Mouse (Mus musculus) CD4-positive, CD25-positive, alpha-beta regulatory T cell, adult 4 months (primary cell): ENCODE results near the gene Cyp4v3. TPM values are rescaled to one million over a fixed set of nuclear protein-coding genes. Genes with fewer than 3 reads are reported as not detected.
"Not testable (repeated sequence)": the region's sequence is repeated elsewhere in the genome, so short reads cannot be mapped to it uniquely, and the experiment has no call there.

ENCODE experiments used
- ATAC-seq: one replicate; pipeline ENCODE4 v1.8.0; 2017
- polyA plus RNA-seq, 2 experiments: library from polyadenylated mRNA; unstranded; fragments of 100-300 nt; shearing (Covaris generic); gene quantifications; one replicate each; pipeline ENCODE4 v1.2.1; 2017

Cyp4v3 gene
- 10 to 100 TPM; 15.4 to 17.4 TPM for polyA plus RNA-seq

DNA sequence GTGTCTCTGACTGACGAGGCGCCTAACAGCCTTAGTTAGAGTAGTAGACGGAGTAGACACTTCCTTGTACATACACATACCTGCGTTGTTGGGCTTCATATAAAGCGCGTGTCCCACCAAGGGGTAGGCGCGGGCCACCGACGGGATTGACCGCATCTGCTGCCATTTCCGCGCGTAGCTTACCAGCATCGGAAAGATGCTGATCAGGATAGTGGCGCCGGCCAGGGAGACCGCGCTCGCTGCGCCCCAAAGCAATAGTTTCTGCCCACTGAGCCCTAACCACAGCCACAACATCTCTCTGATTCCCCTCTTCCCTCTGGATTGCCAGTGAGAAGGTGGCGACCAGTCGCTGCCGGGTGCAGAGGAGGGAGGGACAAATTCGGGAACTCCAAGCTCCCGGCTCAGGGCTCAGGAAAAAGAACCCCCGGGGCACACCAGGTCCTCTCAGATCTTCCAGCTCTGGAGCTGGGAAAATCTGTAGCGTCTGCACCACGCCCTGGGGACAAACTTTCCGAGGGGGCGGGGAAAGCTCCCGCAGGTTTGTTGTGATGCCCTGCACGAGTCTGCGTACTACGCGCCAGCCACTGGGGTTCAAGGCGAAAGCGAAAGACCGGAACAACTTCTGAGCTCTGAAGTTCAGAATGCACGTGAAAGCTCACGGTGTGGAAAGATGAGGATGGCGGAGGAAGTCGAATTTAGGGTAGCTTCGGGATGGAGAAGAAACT lies at the start of gene Cyp4v3:
TSS of gene Cyp4v3 (minus strand) at position 532 of the 725 bp plus-strand sequence.
- peak; percentile 96 for ATAC-seq

DNA sequence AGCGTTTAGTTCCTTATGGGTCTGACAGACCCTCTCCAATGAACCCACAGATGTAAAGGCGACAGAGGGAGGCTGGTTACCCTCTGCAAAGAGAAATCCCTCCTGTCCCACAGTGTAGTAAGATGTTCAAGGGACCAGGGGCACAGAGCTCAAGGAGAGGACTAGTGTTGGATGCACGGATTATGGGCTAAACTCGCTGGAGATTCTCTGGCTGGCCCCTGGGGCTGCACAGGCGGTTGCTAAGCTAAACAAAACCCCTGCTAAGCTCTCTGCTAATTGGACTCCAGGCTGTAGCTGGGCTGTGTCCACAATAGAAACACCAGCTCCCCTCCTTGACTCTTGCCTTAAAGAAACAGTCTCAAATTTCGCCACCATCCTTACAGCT lies 48.9 kb upstream of the Cyp4v3 start, which contains the start of gene Fam149a:
TSS of gene Fam149a (minus strand) at position 329 of the 385 bp plus-strand sequence.
- ATAC-seq, result no peak

DNA sequence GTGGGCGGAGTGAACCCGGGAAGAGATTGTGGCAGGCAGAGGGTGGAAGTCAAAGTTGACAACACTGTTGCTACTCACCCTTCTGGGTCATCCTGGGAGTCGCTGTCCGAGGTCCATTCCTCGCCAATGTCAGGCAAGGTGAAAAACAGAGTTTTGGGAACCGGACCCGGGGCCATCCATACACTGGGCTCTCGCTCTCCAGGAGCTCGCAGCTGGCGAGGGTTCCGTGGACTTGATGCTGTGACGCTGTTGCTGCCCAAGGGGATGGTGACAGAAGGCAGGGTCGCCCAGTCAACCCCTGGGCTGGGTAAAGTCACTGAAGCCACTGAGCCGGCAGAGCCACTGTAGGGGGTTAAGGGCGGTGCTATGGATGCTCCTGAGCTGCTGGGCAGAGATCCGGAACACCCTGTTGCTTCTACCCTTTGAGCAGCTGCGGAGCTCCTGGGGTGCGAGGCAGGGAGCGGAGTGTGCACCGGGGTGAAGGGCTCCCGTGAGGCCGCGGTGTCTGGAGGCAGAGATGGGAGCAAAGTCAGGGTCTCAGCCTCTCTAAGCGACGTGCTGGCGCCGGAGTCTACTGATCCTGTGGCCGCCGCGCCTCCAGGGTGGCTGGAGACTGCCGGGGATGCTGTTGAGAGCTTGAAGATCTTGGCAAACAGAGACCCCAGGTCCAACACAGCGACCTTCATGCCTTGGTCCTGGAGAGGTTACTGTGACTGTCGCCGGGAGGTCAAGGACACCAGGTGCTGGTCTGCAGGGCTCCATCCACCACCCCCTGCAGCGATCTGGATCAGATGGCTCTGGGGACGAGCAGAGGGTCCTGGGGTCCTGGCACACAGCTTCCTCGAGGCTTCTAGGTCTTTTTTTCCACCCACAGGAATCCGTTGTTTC lies 48.3 kb upstream of the Cyp4v3 start:
- ATAC-seq, result no peak

DNA sequence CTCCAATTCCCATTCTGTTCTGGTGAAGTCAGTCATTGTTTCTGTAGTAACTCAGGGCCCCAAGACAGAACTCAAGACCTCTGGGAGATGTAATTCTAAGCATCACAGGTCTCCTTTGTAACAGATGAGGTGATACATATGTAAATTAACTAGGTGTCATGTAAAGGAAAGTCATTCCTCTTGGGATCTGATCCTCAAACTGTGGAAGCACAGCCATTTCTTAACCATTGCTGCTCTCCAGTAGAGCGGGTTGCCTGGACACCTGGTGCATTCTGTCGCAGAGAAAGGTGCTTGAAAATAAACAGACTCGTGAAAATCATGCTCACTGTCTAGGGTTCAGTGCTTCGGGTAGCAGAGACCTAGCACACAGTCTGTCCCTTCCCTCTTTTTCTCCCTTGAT lies 47.6 kb upstream of the Cyp4v3 start:
- no peak for ATAC-seq

DNA sequence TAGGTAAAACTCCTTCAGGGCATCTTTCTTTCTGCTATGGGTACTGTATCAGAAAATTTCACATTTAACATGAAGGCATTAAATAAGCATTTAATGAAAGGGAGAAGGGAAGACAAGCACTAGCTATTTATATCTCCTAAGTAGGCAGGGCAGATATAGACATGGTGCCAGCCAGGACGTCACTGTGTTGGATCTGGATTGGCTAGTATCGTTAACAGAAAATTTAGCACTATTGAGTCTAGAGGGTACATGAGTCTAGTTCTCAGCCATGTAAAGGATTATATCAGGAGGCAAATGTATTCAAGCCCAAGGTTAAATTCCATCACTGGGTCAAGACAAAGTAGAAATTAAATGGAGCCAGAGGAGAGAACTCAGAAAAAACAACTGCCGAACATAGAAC lies 41.1 kb upstream of the Cyp4v3 start:
- ATAC-seq, result no peak

DNA sequence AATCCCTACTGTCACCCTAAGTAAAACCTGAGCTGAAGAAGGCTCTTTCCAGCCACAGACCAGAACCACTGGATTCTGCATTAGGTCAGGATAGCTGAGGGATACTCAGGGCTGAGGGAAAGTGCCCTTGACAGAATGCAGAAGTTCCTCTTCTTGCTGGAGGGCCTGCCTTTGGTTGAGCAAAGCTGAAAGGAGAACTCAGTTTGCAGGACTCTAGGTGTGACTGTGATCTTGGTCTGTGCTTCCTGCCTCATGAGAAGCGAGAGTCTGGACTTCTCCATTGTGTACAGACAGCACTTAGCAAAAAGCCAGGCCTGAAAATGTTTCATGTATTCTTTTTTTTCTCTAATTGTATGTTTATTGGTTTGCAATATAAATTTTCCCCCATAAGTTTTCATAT lies 34.1 kb upstream of the Cyp4v3 start:
- ATAC-seq, result no peak

DNA sequence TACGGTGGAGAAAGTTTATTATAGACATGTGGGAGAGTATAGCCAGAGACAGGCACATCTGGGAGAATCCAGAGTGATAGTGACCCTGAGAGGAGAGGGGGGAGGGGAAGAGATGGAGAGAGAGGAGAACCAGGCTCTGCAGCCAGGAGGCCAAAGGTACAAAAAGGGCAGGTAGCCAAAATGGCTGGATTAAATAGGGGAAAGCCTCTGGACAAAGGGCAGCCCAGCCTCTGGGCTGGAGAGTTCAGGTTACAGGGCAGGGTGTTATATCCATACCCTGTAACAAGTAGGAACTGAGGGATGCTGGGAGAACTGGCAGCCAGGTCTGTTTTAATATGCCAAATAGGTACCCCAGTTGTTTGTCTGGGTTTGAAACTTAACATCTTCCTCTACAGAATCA lies 30.2 kb upstream of the Cyp4v3 start:
- no peak for ATAC-seq

DNA sequence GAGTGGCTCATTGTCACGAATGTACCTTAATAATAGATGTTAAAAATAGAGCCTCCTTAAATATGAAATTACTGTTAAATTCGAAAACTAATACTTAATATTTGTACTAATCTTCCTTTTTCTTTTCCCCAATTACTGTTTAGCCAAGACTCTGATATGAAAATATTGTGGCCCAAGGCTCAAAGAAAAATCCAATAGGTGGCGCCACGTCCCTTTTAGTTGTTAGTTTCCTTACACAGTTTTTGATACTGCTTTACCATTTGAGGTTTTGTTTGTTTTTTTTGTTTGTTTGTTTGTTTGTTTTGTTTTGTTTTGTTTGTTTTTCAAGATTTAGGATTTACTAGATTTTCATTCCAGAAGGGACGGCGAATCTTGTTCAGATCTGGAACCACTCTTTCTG lies 29.3 kb upstream of the Cyp4v3 start:
- no peak for ATAC-seq

DNA sequence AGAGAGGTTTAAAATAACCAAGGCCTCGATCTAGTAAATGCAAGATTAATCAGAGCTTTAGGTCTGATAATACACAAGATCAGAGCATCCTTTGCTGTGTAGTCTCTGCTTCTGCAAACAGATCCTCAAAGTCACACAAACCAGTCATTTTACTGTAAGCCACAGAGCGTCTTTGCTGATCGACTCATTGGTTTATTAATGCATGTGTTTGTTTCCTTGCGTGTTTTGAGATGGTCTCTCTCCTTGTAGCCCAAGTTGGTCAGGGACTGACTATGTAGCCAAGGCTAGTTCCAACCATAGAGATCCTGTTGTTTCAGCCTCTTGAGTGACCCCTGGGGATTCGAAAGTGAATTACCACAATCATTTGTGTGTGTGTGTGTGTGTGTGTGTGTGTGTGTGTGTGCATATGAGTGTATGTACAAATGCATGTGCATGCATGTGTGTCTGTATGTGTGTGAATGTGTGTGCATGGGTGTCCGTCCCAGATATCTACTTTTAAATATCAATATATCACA lies 26.1 kb upstream of the Cyp4v3 start:
- ATAC-seq, result no peak

DNA sequence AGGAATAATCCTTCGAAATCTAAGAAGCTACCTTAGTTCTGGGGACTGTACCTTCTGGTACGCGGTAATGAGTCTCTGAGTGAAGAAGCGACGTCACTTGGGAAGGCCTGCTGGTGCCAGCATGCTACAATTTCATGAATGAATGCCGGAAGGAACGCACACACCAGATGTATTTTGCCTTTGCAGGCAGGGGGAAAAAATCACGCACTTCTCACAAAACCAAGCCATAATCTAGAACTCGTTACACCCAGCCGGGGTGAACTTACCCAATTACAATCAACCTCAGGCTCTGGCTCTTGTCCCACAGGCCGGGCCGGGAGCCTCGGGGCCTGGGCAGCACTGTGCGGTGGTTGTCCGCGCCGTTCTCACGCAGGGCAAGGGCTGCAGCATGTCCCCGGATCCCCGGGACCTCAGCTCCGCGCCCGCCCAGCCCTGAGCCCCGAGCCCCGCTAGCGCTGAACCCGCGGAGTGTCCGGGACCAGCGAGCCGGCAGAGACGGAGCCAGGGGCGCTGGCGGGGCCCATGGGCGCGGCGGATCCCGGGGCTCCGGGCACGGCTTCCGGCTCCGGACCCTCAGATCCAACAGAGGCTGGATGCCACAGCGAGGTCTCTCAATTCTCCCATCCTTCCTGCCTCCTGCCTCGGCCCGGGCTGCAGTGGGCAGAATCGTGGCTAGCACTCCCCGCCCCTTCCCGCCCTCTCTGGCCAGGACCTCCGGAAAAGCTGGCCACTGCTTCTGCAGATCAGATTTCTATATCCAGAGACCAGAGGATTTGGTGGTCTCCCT lies 25.3 kb upstream of the Cyp4v3 start:
- no peak for ATAC-seq

DNA sequence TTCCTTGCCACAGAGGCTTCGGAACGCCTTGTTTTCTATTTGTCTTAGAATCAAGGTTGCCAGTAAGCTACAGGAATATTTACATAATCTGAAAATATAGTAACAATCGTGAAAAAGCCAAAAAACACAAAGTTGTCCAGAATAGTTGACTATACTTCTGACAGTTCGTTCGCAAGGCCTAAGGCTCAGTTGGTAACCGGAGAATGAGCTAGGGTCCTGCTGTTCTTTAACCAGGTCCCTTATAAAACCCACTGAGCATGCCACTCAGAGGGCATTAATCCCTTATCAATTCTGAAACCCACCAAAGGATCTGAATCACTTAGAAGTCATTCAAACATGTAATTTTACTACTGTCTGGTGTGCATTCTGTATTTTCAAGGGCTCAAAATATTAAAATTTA lies 22.8 kb upstream of the Cyp4v3 start:
- no peak for ATAC-seq

DNA sequence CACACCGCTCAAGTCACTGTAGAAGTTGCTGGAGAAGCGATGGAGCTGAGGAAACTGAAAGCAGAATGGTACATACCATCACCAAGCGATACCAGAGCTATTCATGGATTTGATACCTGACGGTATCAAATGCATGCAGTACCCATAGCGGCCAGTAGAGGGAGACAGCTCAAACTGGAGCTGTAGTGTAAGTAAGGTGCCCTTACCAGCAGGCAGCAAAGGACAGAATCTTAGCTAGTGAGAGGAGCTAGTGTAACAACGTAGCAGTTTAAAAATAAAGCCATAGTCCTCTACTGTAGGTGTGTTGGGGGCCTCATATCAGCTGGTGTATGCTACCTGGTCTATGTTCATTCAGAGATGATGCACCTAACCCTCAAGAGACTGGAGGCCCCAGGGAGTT lies 12.0 kb upstream of the Cyp4v3 start:
- ATAC-seq, result peak; percentile 90

DNA sequence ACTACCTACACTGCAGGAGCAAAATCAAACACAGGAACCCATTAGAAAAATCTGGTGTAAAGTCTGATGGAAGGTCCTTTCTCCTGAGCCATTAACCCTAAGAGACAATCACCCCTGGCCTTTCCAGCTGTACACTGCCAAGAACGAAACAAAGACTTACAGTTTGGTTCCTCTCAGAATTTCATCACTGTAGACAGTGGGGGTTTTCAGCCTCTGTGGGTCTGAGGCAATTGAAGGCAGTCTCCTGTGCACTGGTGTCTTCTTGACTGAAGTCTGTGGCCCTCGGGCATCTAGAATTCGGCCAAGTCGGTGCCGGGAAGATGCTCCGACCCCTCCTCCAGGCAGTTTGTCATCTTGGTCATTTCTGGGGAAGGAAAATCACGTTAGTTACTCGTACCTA lies 11.3 kb upstream of the Cyp4v3 start:
- no peak for ATAC-seq

DNA sequence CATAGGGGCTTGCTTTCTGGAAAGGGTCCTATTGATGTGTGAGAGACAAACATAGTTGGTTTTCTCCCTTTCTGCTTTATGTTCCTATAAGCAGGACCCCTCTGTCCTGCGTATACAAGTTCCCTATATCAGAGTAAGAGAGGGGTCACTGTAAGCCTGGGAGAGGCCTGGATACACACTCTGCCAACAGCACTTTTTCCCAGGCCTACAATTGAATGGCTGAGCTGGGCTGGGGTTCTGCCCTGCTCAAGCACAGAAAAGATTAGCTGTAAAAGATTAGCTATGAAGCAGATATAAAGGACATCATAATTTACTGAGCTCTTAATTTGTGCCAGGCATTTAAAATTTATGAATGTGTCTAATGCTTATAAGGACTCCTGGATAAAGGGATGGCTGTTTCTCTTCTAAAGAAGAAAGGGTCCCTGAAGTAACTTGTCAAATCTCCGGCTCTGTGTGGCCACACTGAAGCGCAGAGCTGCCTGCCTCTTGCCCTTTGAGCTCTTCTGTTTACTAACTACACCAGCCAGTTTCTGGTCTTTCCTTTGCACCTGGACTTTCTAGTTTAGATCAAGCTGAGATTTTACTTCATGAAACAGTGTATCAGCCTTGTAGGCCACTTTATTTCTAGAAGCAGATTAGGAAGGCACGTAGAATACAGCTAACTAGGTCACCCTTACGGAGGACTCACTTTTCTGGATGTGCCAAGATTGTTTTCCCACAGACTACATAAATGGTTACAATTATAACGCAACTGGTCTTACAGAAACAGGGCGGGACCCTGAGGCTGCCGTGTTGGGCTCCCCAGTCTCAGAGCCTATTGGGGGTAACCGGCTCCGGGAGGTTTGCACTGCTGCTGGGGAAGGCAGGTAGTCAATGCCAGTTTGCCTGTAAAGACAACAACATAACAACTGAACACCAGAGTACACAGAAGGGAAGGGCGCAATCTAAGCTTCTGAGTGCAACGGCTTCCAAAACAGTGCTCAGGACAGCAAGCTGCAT lies 8.9 kb upstream of the Cyp4v3 start:
- no peak for ATAC-seq

DNA sequence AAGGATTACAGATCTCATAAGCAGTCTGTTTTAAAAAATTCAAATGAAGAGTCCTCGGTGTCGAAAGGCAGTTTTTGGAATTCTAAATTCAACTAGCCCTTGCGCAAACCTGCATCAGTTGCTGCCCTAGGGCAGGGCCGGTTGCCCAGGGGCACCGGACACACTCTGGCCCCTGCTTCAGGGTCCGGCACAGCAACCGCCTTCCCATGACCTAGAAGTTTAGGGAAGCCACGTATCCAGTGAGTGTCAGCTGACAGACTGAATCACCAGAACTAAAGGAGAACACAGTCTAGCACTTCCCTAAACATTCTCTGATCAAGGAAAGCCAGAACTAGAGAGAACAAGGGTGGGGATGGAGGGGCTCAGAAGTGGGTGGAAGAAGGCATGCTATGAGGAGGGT lies 477 bp upstream of the Cyp4v3 start:
- no peak for ATAC-seq

DNA sequence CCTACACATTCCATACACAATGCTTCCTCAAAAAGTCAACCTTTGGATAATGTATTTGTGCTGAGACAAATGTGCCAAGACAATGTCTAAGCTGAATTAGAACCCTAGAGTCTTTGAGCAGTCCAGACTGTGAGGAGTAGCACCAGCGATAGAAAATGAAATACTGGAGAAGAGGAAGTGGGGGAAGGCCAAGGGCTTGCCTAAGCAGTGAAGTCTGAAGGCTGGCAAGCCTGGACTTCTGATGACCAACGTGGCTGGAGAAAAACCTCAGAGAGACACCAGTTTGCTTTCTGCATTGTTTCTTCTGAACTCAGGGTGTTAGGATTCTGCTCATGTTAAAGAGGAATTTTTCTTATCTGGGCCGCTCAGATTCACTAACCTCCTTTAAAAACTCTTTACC lies 2.2 kb downstream of the Cyp4v3 start:
- no peak for ATAC-seq

DNA sequence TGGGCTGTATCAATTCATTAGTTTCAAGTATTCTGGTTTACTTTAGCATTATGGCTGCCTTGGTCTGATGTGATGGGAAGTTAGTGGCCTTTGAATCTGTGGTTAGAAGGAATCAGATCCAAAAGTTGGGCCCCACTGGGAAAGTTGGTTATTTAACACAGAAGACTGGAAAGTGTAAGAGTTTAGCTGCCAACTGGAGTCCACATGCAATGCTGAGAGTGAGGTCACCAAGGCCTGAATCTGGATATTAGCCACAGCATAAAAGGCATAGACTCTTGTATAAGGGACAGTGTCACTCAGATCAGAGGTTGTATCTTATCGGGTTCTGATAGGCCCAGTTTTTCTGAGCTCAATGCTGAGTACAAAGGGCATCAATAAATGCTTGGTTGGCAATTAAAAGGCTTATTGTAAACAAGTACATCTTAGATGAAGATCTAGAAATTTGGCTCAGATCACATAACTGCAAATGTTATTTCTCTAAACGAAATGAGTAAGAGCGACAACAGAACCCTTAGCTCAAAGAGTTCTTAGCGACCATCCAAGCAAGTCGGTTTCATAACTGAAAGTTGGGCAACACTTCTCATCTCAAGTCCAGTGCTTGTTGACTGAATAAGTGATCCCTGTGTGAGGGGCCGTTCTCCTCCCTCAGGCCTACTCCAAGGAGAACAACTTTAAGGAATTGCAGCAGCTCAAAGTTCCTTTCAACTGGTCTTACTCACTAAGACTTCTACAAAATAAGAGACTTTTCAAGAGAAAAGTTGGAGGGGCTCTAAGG lies 3.6 kb downstream of the Cyp4v3 start:
- no peak for ATAC-seq

DNA sequence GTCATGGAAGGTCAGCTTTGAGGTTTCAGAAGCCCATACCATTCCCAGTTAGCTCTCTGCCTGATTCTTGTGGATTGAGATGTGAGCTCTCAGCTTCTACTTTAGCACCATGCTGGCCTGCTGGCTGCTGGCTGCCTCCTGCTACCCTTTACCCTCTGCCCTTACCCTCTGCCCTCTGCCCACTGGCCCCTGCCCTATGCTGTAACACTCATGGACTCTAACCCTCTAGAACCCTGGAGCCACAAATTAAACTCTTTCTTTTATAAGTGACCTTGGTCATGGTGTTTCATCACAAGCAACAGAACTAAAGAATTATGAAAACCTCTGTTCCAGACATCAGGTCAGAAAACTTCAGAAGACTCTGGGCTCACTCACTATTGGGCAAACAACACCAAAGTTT lies 5.9 kb downstream of the Cyp4v3 start:
- ATAC-seq, result not testable (repeated sequence)

DNA sequence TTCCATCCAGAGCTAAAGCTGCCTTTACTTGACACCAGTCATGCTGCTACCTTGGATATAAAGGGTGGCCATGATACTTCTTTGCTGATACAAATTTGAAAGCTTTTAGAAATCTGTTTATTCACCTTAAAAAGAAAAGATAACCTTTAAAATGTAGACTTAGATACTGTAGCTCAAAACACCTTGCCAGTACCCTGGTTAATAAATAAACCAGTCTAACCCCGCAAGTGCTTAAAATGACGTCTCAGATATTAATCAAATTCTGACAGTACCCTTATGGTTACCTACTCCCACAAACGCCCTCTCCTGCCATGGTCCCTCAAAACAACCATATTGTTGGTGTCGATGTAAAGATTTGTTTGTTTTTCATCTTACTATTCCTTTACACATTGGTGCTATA lies 8.9 kb downstream of the Cyp4v3 start:
- ATAC-seq, result no peak

DNA sequence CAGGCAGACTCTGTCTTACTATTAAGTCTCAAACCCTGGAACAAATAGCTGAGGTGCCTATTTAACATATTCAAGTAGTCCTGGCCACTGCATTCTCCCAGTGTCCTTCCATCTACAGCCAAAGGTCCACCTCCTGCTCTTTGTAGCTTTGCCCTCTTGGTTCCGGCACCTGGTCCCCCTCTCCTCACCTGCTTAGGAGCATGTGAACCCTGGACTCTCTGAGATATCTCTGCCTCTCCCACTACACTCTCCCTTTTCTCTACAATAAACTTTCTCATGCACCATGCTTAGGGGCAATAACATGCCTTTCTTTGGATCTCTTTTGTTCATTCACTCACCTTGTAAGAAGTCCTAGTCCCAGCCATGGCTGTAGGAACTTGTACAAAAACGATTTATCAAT lies 11.7 kb downstream of the Cyp4v3 start:
- ATAC-seq, result no peak

DNA sequence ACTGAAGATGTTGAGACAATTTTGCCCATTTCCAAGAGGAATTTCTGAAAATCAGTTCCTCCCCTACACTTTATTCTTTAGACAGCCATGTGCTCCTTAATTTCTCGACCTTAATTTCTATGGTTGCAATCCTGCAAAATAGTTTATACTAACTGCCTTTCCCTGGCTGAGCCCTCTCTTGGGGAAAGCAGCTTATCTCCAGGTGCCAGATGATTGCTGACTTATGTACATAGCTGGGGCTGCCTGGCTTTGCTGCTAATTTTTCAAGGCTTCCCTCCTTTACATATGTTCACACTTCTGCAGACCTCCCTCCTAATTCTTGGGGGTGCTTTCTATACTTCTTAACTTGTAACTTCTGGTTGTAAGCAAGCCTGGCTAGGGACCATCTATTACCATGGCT lies 12.1 kb downstream of the Cyp4v3 start:
- no peak for ATAC-seq
